Mouse (Mus musculus) kidney, postnatal 10 days (tissue): ENCODE measurements around the gene Gsk3b.
"Not testable (repeated sequence)": the region's sequence is repeated elsewhere in the genome, so short reads cannot be mapped to it uniquely, and the experiment has no call there.

Experiments
- DNase-seq: peaks from one replicate; pipeline ENCODE4 v3.0.0; 2021; ENCODE audit warnings: mixed read lengths

Gsk3b gene

DNA sequence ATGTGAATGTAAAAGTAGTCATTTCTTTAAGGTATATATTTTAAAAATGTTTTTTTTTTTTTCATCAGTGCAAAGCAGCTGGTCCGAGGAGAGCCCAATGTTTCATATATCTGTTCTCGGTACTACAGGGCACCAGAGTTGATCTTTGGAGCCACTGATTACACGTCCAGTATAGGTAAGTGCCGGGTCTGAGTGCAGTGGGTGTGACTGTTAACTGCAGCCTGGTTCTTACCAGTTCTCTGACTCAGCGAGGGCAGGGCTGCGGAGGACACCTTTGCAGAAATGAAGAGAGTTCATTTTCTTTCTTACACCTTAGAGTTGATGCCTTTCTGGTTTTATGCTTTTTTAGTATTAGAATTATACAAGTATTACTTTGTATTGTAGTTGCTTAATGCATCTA lies 102.7 kb downstream of the Gsk3b start:
- no peak for DNase-seq

DNA sequence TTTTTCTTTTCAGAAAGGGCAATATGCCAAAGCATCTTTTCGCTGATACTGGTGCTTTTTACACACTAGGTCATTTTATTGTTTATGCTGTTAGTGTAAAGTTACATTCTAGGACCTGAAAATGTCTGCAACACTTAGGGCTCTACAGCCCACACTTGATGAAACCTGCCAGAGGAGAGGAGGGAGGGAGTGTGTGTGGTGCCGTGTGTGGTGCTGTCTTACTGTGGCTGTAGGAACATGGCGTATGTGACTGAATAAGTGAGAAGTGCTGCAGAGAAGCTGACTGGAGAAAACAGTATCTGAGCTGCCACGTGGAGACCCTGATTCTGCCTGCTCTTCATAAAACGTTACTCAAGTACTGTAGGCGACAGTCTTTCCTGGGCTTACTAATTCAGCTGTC lies 103.8 kb downstream of the Gsk3b start:
- no peak for DNase-seq

DNA sequence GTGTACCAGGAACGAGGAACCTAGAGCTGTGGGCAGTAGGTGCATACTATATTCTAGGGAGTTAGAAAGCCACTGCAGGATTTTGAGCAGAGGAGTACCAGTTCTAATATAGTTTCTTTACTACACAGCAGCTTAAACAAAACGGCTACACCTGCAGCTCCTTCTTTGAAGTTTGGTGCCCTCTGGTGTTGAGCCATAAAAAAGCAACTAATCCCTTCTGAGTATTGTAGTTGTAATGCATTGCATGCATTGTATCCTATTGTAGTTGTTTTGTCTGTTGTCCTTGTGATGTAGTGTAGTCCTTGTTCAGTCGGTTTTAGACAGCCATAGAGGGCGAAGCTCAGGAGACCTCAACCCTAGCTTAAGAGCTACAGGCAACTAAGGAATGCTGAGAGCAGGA lies 108.5 kb downstream of the Gsk3b start:
- DNase-seq: peak; percentile 80

DNA sequence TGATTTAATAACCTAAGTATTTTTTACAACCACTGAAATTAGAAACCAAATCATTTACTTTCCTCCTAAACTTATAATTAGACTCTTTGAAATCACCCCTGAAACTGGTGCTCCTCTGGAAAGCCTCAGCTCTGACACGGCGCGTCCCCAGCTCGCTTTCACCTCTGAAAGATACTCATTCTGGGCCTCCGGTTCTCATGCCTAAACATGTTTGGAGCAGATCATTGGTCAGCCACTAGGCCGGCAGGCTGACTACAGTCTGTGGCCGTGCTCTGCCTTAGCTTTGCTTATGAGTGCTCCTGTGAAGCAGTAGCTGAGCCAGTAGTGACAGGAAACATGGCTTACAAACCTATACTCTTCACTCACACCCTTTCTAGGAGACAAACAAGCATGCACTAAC lies 116.5 kb downstream of the Gsk3b start:
- no peak for DNase-seq

DNA sequence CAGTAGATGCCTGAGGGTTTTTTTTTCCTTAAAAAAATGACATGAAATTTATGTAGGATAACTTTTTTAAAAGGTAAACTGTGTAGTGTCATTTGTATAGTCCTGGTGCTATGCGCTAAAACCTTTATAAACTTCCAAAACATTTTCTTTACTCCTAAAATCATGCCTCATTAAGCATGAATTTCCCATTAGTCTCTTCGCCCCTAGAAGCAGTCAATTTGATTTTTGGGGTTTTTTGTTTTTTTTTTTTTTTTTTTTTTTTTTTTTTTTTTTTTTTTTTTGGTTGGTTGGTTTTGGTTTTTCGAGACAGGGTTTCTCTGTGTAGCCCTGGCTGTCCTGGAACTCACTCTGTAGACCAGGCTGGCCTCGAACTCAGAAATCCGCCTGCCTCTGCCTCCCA lies 133.7 kb downstream of the Gsk3b start:
- not testable (repeated sequence) for DNase-seq

DNA sequence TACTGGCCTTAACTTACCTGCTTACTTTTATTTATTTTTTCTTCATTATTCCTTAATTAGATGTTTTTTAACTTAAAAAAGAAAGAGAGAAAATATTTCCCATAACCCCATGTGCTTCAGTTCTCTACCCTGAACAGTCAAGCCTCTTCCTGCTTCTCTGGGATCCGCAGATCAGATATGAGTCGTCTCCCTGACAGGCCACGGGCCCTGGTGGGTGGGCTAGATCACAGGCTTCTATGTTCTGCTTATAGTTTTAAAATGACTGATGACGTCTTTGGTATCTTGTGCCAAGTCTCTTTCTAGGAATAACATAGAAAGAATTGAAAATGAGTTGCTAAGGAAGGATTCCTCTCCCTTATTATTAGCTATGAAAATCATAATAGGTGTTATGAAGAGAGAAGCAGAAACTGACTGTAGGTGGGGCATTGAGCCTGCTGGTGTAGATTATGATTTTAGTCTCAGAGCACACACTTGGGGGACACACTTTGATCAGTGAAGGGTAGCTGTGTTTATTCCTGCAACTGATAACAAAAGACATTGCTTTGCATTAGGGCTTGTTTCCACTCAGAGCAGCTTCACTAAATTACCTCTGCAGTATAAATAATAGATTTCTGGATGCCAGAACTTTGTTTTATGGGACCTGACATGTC lies 148.3 kb downstream of the Gsk3b start:
- DNase-seq: no peak

DNA sequence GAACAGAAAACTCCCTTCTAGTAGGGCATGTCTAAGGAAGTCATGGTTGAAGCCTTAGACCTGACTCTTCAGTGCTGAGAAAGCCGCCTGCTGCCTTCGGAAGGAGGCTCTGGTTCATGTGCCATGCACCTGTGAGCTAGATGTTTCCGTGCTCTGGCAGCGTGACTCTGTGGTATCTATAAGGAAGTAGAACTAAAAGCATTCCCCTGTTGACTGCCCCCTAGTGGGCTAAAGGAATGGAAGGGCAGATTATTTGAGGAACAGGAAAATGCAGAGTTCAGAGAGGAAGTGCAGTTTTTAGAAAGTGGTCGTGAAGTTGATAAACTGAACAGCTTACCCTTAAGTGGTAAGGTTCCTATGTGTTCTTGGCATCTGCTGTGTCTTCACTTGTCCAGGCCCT lies 150.9 kb downstream of the Gsk3b start:
- DNase-seq: peak; percentile 49

DNA sequence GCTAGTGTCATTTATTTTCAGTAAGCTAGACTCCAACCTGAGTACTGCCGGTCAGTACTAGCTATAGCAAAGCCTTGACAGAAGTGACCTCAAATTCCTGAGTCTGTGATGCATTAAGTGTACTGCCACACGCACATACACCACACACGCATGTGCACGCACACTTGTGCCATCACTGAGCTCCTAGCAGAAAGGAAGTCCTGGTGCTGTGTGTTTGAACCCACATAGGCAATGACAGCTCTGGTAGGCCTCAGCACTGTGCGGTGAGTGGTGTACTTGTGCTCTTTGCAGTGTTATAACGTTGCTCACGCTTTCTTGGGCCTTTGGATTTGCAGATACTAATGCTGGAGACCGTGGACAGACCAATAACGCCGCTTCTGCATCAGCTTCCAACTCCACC lies 151.4 kb downstream of the Gsk3b start:
- DNase-seq: no peak

DNA sequence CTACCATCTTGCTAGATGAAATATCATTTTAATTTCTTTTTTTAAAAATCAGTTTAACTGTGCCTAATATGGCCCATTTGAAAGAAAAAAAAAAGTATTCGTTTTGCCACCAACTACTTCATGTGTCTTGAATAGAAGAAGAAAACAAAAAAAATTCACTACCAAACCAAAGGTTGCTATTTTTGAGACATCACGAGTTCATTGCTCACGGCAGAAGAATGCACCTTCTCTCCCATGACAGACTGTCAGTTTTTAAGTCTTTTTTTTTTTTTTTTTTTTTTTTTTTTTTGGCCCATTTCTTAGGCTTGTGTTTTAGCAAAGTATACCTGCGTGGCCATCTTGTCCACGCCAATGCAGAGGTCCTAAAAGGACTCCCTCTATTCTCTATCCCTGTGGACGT lies 155.3 kb downstream of the Gsk3b start:
- DNase-seq: no peak

DNA sequence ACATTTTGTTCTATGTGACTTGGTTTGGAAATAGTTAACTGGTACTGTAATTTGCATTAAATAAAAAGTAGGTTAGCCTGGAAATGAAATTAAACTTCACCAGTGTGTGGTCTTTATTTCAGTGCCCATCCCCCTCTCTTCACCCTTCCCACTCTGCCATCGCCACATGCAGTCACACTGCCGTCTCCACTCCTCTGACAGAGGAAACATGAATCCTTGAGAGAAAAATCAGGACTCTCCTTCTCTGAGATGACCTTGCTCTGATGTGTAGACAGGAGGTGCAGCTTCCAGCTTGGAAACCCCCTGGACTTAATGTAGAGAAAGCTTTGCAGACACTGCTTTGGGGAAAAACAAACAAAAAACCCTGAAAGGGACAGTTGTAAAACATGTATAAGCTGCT lies 156.6 kb downstream of the Gsk3b start:
- DNase-seq: no peak

DNA sequence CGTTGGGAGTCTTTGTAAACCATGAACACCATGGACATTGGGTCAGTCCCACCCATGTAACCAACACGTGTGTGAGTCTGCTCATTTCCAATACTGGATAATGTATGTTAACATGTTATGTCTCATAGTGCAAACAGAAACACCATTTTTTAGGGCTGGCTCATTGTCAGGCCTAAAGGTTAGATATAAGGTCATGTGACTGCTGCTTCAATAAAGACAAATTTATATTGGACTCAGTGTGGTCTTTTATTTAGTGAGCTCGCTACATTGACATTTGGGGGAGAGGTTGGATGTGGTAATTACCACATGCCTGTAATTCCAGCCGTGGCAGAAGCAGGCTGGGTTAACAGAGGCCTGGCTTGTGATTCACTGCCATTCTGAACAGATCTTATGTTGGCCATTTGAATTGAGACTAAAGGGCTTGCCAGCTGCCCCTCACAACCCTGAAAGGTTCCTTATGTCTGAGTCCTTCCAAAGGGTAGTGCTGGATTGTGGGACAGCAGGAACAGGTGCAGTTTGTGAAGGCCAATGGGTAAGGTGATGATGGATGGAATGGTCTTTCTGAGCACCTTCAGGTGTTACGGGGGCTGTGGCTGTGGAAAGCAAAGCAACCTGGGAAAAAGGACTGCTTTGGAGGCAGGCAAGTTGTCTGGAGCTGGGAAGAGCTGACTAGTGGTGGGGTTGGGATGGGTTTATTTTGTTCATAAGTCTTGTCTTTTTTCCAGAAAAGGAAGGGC lies 157.2 kb downstream of the Gsk3b start:
- no peak for DNase-seq

DNA sequence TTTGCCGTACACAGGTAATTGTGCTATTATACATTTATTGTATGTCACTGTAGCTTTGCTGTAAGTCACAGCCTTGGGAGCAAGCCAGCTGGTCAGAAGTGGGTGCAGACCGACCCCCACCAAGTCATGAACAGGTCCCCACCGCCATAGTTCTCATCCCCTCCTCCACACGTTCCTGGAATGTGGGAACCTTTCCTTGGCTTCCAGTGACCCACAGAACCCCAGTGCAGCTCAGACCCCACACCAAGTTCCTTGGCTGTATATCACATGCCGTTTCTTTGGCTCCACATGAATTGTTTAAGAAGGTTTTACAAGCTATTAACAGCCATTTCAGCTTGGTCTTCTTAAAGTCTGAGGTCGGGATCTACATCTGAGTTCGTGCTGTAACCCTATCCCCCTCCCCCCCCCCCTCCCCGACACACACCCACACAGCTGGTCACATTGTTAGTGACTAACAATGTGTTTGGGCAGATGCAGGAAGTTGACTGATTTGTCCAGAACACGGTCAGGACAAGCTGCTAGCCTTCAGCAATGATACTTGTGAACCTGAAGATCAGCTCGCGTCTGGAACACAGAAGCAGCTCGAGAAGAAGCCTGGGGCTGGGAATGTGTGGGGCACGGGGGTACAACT lies 159.6 kb downstream of the Gsk3b start:
- DNase-seq: no peak

DNA sequence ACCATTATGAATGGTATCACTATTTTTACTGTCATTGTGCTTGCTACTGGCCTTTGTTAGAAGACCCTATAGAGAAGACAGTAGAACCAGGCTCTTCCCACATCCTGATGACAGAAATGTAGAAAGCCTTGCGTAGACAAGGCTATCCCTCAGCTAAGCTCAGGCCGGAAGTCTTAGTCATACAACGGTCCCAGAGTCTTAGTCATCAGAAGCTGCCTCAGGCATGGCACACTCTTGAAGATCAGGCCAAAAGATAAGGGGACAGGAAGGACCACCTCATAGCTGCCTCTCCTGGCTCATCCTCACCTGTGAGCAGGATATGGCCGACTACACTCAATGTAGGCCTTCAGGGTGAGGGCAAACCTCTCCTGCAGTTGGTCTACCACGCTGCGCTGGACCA lies 161.7 kb downstream of the Gsk3b start:
- no peak for DNase-seq

DNA sequence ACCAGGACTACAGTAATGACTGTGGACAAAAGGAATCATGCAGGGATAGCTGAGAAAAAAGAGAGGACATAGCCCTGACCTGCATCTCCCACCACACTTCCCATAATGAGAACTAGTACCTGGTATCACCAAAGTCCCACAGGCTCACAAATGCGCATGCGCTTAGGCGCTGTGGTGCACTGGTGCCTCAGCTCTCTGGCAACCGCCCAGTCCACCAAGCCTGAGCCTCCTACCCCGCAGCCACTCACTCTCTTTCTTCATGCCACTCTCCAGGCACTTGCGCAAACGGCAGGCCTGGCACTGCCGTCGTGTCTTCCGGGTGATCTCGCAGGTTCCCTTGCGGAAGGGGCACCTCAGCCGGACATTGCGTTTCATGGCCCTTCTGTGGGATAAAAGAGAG lies 165.2 kb downstream of the Gsk3b start:
- no peak for DNase-seq

DNA sequence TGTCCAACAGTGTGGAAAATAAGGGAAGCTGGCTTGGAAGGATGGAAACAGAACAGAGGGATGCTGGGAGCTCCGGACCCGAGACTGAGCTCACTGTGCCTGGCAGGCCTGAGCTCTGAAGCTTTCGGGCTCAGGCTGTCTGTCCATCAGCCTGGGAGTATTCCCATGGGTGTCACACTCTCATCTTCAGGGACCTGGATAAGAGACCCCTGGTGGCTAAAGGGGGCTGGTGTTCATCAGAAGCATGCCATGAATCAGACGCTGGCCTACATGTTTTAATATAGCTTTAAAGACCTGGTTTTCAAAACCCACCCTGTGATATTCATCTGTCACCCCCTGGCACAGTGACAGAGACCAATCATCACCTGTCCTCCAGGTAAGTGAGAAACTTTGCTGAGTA lies 166.3 kb downstream of the Gsk3b start:
- DNase-seq: no peak

DNA sequence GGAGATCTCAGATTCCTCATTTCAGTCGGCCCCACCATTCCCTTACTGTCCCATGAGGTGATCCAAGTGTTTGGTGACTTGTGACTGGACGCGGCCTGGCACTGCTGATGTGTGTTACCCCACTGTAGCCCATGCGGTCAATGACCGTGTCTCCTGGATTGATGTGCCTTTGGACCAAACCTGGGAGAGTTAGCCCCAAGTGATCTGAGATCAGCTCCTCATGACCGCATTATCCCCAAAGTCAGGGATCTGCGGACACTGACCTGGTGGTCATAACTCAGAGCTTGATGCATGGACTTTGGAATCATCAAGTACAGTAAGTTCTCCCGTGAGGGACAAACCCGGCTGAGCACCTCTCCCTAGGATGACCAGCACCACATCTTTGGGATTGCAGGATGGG lies 167.1 kb downstream of the Gsk3b start:
- DNase-seq: no peak

DNA sequence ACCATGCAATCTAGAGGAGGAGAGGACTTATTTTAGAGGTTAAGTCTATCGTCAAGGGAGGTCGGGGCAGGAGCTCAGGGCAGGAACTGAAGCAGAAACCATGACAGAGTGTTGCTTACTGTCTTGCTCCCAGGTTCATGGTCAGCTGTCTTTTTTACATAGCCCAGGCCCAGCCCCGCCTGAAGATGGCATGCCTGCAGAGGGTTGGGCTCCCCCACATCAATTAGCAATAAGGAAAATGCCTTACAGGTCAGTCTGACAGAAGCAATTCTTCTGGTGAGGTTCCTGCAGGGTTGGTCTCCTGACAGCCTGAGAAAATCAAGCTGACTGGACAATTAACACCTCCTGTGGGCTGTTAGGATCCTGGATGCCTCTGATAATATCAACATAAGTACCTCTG lies 182.8 kb downstream of the Gsk3b start:
- DNase-seq: no peak

DNA sequence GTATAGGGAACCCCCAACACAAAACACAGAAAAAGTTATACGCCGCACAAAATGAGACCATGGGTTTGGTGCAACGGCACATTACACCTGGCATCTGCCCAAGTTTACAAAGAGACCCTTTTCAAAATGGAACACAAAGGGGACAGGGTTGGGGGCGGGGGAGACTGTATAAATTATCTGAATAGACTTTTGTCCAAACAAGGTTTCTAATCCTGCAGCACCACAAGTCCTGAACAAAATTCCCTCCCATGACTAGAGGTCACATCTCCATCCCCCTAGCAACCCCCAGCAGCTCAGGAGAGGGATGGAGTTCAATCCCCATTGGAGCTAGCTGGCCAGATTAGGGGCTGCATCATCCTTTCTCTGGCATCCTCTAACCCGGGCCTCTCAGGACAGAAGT lies 183.7 kb downstream of the Gsk3b start:
- no peak for DNase-seq

DNA sequence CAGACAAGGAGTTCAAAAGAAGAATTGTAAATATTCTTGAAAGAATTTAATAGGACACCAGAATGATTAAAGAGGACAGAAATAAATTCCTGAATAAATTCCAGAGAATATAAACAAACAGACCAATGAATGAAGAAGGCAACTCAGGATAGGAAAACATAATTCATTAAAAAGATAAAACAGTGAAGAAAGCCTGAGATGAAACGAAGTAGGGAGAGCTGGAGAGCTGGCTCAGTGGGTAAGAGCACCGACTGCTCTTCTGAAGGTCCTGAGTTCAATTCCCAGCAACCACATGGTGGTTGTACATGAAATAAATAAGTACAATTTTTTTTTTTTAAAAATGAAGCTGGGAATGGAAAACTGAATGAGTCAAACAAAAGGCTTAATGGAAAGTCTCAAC lies 185.9 kb downstream of the Gsk3b start:
- DNase-seq: no peak

DNA sequence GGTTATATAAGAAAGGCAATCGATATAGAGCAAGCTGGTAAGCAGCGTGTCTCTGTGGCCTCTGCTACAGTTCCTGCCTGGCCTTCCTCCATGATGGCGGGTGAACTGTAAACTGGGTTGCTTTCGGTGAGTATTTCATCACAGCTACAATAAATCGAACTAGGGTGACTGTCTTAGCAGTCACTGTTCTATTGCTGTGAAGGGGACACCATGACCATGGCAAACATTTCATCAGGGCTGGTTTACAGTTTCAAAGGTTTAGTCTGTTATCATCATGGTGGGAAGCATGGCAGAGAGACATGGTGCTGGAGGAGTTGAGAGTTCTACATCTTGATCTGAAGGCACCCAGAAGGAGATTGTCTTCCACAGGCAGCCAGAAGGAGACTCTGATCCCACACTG lies 191.0 kb downstream of the Gsk3b start:
- no peak for DNase-seq

DNA sequence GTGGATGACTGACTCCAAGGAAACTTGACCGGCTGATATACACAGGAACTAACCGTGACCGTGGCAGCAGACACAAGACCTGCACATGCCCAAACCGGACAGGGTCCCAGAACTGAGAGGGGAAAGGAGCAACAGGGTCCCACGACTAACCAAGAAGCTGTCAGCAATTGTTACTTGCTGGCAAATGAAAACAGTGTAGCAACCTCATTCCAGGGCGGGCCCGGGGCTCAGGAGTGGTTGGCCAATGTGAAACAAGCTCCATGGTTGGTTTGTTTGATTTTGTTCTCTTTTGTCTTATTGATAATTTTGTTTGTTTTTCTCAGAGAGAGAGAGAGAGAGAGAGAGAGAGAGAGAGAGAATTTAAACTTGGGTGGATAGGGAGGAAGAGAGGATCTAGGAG lies 192.2 kb downstream of the Gsk3b start:
- DNase-seq: no peak

DNA sequence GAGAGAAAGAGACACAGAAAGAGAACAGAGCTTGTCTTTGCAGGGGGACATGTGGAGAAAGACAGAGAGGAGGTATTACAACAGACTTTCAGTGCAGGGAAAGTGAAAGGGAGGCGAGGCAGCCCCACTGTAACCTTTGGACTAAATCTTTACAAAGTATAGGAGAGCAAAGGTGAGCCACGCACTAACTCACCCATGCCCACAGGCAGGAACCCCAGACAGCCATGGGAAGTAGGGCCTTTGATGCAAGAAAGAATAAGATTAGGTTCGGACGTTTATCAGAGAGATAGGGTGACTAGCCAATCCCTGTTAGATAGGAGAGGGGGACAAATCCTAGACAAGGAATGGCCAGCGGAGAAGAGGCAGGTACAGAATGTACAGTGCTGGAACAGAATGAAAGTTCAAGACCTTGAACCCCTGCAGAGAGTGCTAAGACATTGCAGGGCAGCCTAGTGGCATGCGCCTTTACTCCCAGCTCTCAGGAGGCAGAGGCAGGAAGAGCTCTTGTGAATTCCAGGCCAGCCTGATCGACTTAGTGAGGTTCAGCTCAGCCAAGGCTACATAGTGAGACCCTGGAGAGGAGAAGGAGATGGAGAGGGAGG lies 193.9 kb downstream of the Gsk3b start:
- peak; percentile 24 for DNase-seq

DNA sequence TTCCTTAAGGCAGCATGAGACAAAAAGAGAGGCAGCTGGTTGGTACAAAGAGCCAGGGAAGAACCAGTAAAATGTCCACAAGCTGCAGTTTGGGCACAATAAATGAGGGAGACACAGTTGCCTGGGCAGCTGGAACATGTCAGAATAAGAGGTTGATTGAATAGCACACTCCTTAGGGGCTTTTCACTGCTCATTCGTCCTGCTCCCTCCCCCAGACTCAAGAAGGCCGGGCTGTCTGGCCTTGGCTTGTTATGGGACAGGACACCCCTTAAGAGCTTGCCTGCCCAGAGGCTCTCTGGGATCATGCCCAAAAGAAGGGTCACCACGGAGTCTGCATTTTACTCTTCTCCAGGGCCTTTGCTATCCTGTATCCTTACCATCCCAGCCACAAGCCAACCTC lies 194.5 kb downstream of the Gsk3b start:
- DNase-seq: no peak

DNA sequence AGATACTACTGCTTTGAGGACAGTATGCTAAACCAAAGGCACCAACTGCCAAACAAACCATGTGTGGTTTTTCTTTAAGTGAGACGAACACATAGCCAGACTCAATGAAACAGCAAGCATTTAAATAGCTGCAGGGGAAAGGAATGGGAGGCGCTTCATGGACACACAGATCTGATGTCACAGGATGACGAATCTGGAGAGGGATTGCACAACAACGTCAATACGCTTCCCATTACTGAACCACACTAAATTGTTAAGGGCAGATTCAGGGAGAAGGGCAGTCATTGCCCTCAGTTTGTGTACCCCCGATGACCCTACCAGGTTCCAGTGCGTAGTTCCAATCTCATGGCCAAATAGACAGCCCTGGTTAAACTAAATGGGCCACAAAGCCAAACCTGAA lies 197.0 kb downstream of the Gsk3b start:
- no peak for DNase-seq
